Mouse (Mus musculus): Measurements from ENCODE around the gene Slc10a1.
A peak's percentile ranks its signal among the peaks of the same experiment; 100 is the strongest.

Slc10a1 gene

GRCm38 (mm10) chr12:80928881-80929280, 39.6 kb downstream of the Slc10a1 start:
- no peak for DNase-seq (ENCODE audit: low read depth, low spot score)

- DNase-seq (ENCODE audit: low read depth, low spot score): no peak
Observed at GRCm38 (mm10) chr12:80927518-80927917, 41.0 kb downstream of the Slc10a1 start.

GRCm38 (mm10) chr12:80926550-80926949, 42.0 kb downstream of the Slc10a1 start:
- no peak for DNase-seq (ENCODE audit: low read depth, low spot score)

- DNase-seq (ENCODE audit: low read depth, low spot score): no peak
Observed at GRCm38 (mm10) chr12:80925919-80926318, 42.6 kb downstream of the Slc10a1 start.

- DNase-seq (ENCODE audit: low read depth, low spot score): peak; percentile 8
Observed at GRCm38 (mm10) chr12:80924205-80924604, 44.3 kb downstream of the Slc10a1 start.

- no peak for DNase-seq (ENCODE audit: low read depth, low spot score)
Observed at GRCm38 (mm10) chr12:80923602-80924001, 44.9 kb downstream of the Slc10a1 start.

- DNase-seq (ENCODE audit: low read depth, low spot score): peak; percentile 6
Observed at GRCm38 (mm10) chr12:80922869-80923268, 45.6 kb downstream of the Slc10a1 start.

GRCm38 (mm10) chr12:80921301-80921700, 47.2 kb downstream of the Slc10a1 start:
- no peak for DNase-seq (ENCODE audit: low read depth, low spot score)

GRCm38 (mm10) chr12:80917764-80918163, 50.7 kb downstream of the Slc10a1 start:
- DNase-seq (ENCODE audit: low read depth, low spot score): peak; percentile 16

- DNase-seq (ENCODE audit: low read depth, low spot score): no peak
Observed at GRCm38 (mm10) chr12:80909631-80910030, 58.9 kb downstream of the Slc10a1 start.

Measured in mesoderm, embryonic 11.5 days (tissue).